Mouse (Mus musculus) heart, embryonic 11.5 days (tissue): ENCODE results near the gene Gcnt1. TPM values are rescaled to one million over a fixed set of nuclear protein-coding genes. Genes with fewer than 3 reads are reported as not detected.

Experiments
- ATAC-seq: fragments of 200-750 bp; cut with Nextera tagmentation; replicated peaks from 2 replicates; pipeline ENCODE4 v1.8.0; 2017; ENCODE audit warnings: moderate library complexity; ENCODE audit not compliant: insufficient number of reproducible peaks, low FRiP score, low TSS enrichment
- H3K27ac ChIP-seq: fragments of 300-500 bp; sonication (generic); 2 replicates; pipeline ENCODE4 v1.5.1; 2014; ENCODE audit warnings: mild to moderate bottlenecking, low read depth, low read length
- H3K27me3 ChIP-seq: fragments of 300-500 bp; sonication (generic); 2 replicates; pipeline ENCODE4 v1.6.1; 2014; ENCODE audit warnings: mild to moderate bottlenecking, low read length, mixed read lengths; ENCODE audit not compliant: control insufficient read depth, insufficient read depth
- H3K36me3 ChIP-seq: fragments of 300-500 bp; sonication (generic); 2 replicates; pipeline ENCODE4 v1.6.1; 2014; ENCODE audit warnings: mild to moderate bottlenecking, low read length, moderate library complexity, mixed read lengths; ENCODE audit not compliant: control insufficient read depth, insufficient read depth
- H3K4me1 ChIP-seq: fragments of 300-500 bp; sonication (generic); 2 replicates; pipeline ENCODE4 v1.6.1; 2014; ENCODE audit warnings: low read length; ENCODE audit not compliant: control insufficient read depth, insufficient read depth
- H3K4me2 ChIP-seq: fragments of 300-500 bp; sonication (generic); 2 replicates; pipeline ENCODE4 v1.6.1; 2014; ENCODE audit warnings: mild to moderate bottlenecking, moderate library complexity
- H3K4me3 ChIP-seq: fragments of 300-500 bp; sonication (generic); 2 replicates; pipeline ENCODE4 v1.5.1; 2014; ENCODE audit warnings: low read depth, low read length
- H3K9ac ChIP-seq: fragments of 300-500 bp; sonication (generic); 2 replicates; pipeline ENCODE4 v1.6.1; 2014; ENCODE audit warnings: mild to moderate bottlenecking, low read depth, low read length, moderate library complexity
- H3K9me3 ChIP-seq: fragments of 300-500 bp; sonication (generic); replicated peaks from 2 replicates; pipeline ENCODE4 v1.6.1; 2016; ENCODE audit warnings: low read length; ENCODE audit not compliant: control insufficient read depth
- WGBS: fragments of 180-500 bp; shearing (Covaris S2); extraction: QIAGEN DNeasy Blood & Tissue Kit; methylation state at CpG from one replicate; pipeline ENCODE4 v1.1.7; 2014; ENCODE audit not compliant: insufficient replicate concordance; 5-methylcytosine and 5-hydroxymethylcytosine counted together
- polyA plus RNA-seq: library from polyadenylated mRNA; unstranded; fragments of >200 nt; fragmentation: Nextera tagmentation; extraction: Ambion mirVana; gene quantifications from 2 replicates; pipeline ENCODE4 v1.2.1, GENCODE M21; 2014

Gene Gcnt1
- polyA plus RNA-seq, 1 experiment from 2014 or later: 11.2 TPM

- H3K4me1 ChIP-seq: no peaks in the 10 kb centered on the region
- WGBS: 66% methylated on average over 6 of the region's 6 CpGs
- ATAC-seq: no peak
- H3K9ac ChIP-seq: no peak overlapping the region
- H3K27ac ChIP-seq: no peak overlapping the region
- no peaks in the 10 kb centered on the region for H3K36me3 ChIP-seq
- H3K9me3 ChIP-seq: no peaks in the 10 kb centered on the region
- H3K4me3 ChIP-seq: no peak overlapping the region
- no peaks in the 10 kb centered on the region for H3K27me3 ChIP-seq
- no peak overlapping the region for H3K4me2 ChIP-seq
Measured at GRCm38 (mm10) chr19:17382807-17383397, 10.3 kb upstream of the Gcnt1 start.

DNA sequence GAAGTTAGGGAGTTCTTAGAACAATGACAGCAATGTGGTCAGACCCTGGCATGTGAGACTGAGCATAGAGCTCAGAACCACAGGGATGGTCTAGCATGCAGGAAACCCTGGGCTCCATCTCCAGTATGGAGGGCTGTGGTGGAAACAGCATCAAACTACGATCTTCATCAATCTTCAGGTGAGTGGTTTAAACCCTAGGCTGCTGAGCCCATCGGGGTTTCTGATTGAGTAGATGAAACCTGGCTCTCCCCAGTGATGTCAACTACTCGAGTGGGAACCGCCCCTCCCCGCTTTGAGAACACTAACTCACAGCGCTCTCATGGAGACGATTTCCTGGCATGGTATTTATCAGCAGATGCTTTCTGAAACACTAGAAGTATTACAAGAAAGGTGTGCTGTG is 7.9 kb upstream of the Gcnt1 start:
- H3K27ac ChIP-seq: no peak overlapping the region
- no peaks in the 10 kb centered on the region for H3K27me3 ChIP-seq
- no peak overlapping the region for H3K9ac ChIP-seq
- no peak overlapping the region for H3K4me3 ChIP-seq
- H3K4me1 ChIP-seq: 0 out of 2 replicates have a peak, but pooled peaks cover 3% of the 10 kb centered on the region
- no peak for ATAC-seq
- H3K36me3 ChIP-seq: no peaks in the 10 kb centered on the region
- whole genome bisulfite sequencing: 59% methylated on average over 7 of the region's 7 CpGs
- H3K9me3 ChIP-seq: no peaks in the 10 kb centered on the region
- H3K4me2 ChIP-seq: no peak overlapping the region

- H3K4me2 ChIP-seq: no peak overlapping the region
- no peak for ATAC-seq
- H3K9me3 ChIP-seq: no peaks in the 10 kb centered on the region
- H3K9ac ChIP-seq: no peak overlapping the region
- H3K4me3 ChIP-seq: no peak overlapping the region
- no peaks in the 10 kb centered on the region for H3K27me3 ChIP-seq
- no peaks in the 10 kb centered on the region for H3K36me3 ChIP-seq
- H3K27ac ChIP-seq: no peak overlapping the region
- H3K4me1 ChIP-seq: 0 out of 2 replicates have a peak, but pooled peaks cover 3% of the 10 kb centered on the region
Measured at GRCm38 (mm10) chr19:17378845-17379244, 6.2 kb upstream of the Gcnt1 start.

GRCm38 (mm10) chr19:17369581-17369980 is 3.1 kb downstream of the Gcnt1 start:
- H3K4me1 ChIP-seq: 0 out of 2 replicates have a peak, but pooled peaks cover 4% of the 10 kb centered on the region
- no peaks in the 10 kb centered on the region for H3K36me3 ChIP-seq
- no peak overlapping the region for H3K4me2 ChIP-seq
- H3K4me3 ChIP-seq: no peak overlapping the region
- H3K9me3 ChIP-seq: no peaks in the 10 kb centered on the region
- no peak overlapping the region for H3K27ac ChIP-seq
- WGBS: 59% methylated on average over 7 of the region's 7 CpGs
- H3K27me3 ChIP-seq: no peaks in the 10 kb centered on the region
- ATAC-seq: no peak
- no peak overlapping the region for H3K9ac ChIP-seq

DNA sequence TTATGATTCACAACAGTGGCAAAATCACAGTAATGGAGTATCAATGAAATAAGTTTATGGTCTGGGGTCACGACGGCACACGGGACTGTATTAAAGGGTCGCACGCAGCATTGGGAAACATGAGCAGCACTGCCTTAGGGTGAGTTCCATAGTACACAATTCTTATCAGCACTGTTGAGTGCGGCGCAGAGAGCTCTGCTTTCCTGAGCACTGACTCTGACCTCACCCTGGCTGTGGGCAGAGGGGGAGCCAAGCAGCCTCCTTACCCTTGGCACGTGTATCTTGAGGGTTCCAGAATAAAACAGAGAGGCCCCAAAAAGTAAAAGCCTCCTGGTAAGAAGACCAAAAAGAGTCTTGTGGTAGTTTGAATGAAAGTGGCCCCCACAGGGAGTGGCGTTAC is 4.1 kb downstream of the Gcnt1 start:
- Histone ChIP-seq H3K27me3 (no peaks in the 10 kb centered on the region), H3K9me3 (no peaks in the 10 kb centered on the region), H3K36me3 (no peaks in the 10 kb centered on the region), H3K4me1 (0 out of 2 replicates have a peak, but pooled peaks cover 4% of the 10 kb centered on the region), H3K4me2 (no peak overlapping the region), H3K27ac (no peak overlapping the region), H3K9ac (no peak overlapping the region), H3K4me3 (no peak overlapping the region)
- ATAC-seq: no peak
- WGBS: 64% methylated on average over 9 of the region's 9 CpGs

DNA sequence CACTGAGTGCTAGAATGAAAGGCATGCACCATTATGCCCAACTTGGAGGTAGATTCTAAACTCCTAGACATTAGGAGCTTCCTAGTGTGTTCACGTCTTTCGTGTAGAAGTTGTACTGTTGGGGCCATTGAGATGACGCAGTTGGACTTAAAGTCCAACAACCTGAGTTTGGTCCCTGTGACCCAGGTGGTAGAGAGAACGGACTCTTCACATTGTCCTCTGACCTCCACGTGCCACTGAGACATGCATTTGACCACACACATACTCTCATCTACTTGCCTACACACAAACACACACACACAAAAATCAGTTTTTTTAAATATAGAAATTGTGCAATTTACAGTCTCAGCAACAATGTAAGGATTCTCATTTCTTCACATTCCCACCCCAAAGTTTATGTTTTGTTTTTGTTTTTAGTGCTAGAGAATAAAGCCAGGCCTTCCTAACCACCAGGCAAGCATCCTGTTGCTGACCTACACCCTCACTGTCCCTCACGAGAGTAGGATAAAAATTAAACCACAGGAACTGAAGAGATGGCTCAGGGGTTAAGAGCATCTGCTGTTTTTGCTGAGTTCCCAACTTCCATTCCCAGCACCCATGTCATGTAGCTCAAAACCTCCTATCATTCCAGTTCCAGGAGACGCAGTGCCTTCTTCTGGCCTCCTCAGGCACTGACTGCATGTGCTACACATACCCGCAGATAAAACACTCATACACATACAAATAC is 6.1 kb downstream of the Gcnt1 start:
- no peak for ATAC-seq
- Histone ChIP-seq H3K9ac (no peak overlapping the region), H3K27me3 (no peaks in the 10 kb centered on the region), H3K4me1 (0 out of 2 replicates have a peak, but pooled peaks cover 4% of the 10 kb centered on the region), H3K9me3 (no peaks in the 10 kb centered on the region), H3K36me3 (no peaks in the 10 kb centered on the region), H3K27ac (no peak overlapping the region), H3K4me3 (no peak overlapping the region), H3K4me2 (no peak overlapping the region)
- 90% methylated on average over 8 of the region's 8 CpGs for WGBS

- H3K4me2 ChIP-seq: no peak overlapping the region
- no peak for ATAC-seq
- no peak overlapping the region for H3K27ac ChIP-seq
- H3K9me3 ChIP-seq: no peaks in the 10 kb centered on the region
- no peaks in the 10 kb centered on the region for H3K36me3 ChIP-seq
- no peak overlapping the region for H3K9ac ChIP-seq
- H3K4me3 ChIP-seq: no peak overlapping the region
- H3K27me3 ChIP-seq: 0 out of 2 replicates have a peak, but pooled peaks cover 2% of the 10 kb centered on the region
- H3K4me1 ChIP-seq: 0 out of 2 replicates have a peak, but pooled peaks cover 4% of the 10 kb centered on the region
- WGBS: 37% methylated on average over 3 of the region's 3 CpGs
Measured at GRCm38 (mm10) chr19:17364741-17365140, 7.9 kb downstream of the Gcnt1 start.

DNA sequence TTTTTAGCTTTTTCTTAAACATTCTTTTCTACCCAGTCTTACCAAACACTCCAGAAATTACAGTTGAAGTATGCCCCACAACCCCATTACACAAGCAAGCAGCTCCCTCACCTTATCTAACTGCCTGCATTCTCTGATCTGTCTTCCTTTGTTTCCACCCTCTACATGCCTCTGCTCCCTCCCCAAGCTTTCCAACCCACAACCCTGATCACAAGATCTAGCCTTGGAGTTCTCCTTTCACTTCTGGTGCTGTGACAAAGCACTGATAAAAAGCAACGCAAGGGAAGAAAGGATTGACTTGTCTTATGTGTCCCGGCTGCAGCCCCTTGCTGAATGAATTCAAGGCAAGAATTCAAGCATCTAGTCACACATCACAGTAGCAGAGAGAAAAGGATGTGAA is 11.5 kb downstream of the Gcnt1 start:
- 37% methylated on average over 2 of the region's 2 CpGs for WGBS
- Histone ChIP-seq H3K27ac (no peak overlapping the region), H3K9me3 (no peaks in the 10 kb centered on the region), H3K4me1 (no peaks in the 10 kb centered on the region), H3K36me3 (no peaks in the 10 kb centered on the region), H3K4me2 (no peak overlapping the region), H3K27me3 (0 out of 2 replicates have a peak, but pooled peaks cover 2% of the 10 kb centered on the region), H3K4me3 (no peak overlapping the region), H3K9ac (no peak overlapping the region)
- ATAC-seq: no peak
